Mouse (Mus musculus): ENCODE data around the gene Hbq1b.

GRCm38 (mm10) chr11:32237411-32237795, 49.4 kb upstream of the Hbq1b start:
- TF ChIP-seq CTCF (IDR thresholded peaks at IDR 0.05), result no peak
- no peak for TF ChIP-seq EP300 (IDR thresholded peaks at IDR 0.05)
